17 mouse cellular contexts compared by ENCODE assay signal in genomic region chr11:86910244-86910643, GRCm38 (mm10).
"Had no signal": no experiment of that assay in that cellular context is flagged by ENCODE, and none has a peak within 500 bp of the region (broad histone marks: within the 10 kb centered on the region; RNA-seq: fewer than 3 reads in every experiment).

No protein-coding gene starts in this region.

- H3K4me3 ChIP-seq: neural tube, embryonic 12.5 days; neural tube, embryonic 13.5 days; neural tube, embryonic 15.5 days; stomach, embryonic 15.5 days had no signal

- DNase-seq: retina, postnatal 1 day; right cerebral cortex, adult 18-20 months; right cerebral cortex, postnatal 14 days; right cerebral cortex, postnatal 25 days; right cerebral cortex, postnatal 4 days; spleen, adult 18-20 months; thymus, adult 18-20 months; thymus, adult 2 months; thymus, postnatal 14 days; thymus, postnatal 25 days; thymus, postnatal 36 days; thymus, postnatal 4 days had no signal

- H3K4me1 ChIP-seq: neural tube, embryonic 12.5 days; neural tube, embryonic 13.5 days; neural tube, embryonic 15.5 days; stomach, embryonic 15.5 days had no signal

- H3K4me2 ChIP-seq: neural tube, embryonic 12.5 days; neural tube, embryonic 13.5 days; neural tube, embryonic 15.5 days; stomach, embryonic 15.5 days had no signal

- H3K9ac ChIP-seq: neural tube, embryonic 12.5 days; neural tube, embryonic 13.5 days; neural tube, embryonic 15.5 days; stomach, embryonic 15.5 days had no signal

- H3K27me3 ChIP-seq: neural tube, embryonic 12.5 days; neural tube, embryonic 13.5 days; neural tube, embryonic 15.5 days; stomach, embryonic 15.5 days had no signal

- H3K36me3 ChIP-seq: neural tube, embryonic 12.5 days; neural tube, embryonic 13.5 days; neural tube, embryonic 15.5 days; stomach, embryonic 15.5 days had no signal

- H3K27ac ChIP-seq: neural tube, embryonic 12.5 days; neural tube, embryonic 13.5 days; neural tube, embryonic 15.5 days; stomach, embryonic 15.5 days; stomach, postnatal 0 days had no signal

- H3K9me3 ChIP-seq: neural tube, embryonic 12.5 days; neural tube, embryonic 13.5 days; neural tube, embryonic 15.5 days; stomach, embryonic 15.5 days had no signal
